Mouse (Mus musculus): Measurements from ENCODE around the gene Mfsd4a. TPM values are rescaled to one million over a fixed set of nuclear protein-coding genes. Genes with fewer than 3 reads are reported as not detected.

Gene Mfsd4a
- 99.6 TPM for polyA plus RNA-seq (2017; shearing (Covaris generic))

GRCm38 (mm10) chr1:132067261-132068255 lies at the start of gene Mfsd4a:
Mfsd4a (minus strand) TSS chr1:132068062.

DNA sequence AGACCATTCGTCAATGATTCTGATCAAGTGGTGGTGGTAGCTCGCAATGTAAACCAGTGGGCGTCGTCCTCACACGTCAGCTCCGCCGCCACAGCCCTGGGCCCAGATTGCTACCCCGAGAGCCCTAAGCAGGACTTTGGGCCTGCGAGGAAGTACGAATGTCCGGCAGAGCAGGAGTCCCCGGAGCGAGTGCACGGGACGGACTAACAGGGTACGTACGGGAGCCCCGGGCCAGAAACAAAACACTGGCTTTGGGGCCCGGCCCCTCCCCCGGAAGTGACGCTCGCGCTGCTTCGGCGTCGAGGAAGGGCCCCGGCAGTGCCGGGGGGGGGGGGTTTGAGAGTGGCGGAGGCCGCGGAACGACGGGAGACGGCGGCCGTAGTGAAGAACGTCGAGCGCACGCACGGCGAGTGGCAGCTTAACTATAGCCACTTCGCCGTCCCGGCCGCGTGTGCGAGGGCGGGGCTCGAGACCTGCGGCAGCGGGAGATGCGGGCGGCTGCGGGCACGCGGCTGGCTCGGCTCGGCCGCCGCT lies 60.5 kb downstream of the Mfsd4a start, which contains the start of gene Elk4:
Gene Elk4, plus strand, starts transcription at position 326 of the 534 bp plus-strand sequence.

Other genes with a start within 250 kb of the Mfsd4a start
- 55.0 TPM for gene Slc41a1, start 240.6 kb downstream of the Mfsd4a start, polyA plus RNA-seq (2017; shearing (Covaris generic))
- gene Rab29, start 200.8 kb downstream of the Mfsd4a start, polyA plus RNA-seq (2017; shearing (Covaris generic)): 49.4 TPM
- 31.9 TPM for gene Nucks1, start 157.5 kb downstream of the Mfsd4a start, polyA plus RNA-seq (2017; shearing (Covaris generic))
- 0.50 TPM for gene Slc45a3, start 105.1 kb downstream of the Mfsd4a start, polyA plus RNA-seq (2017; shearing (Covaris generic))
- gene Elk4, start 60.5 kb downstream of the Mfsd4a start, polyA plus RNA-seq (2017; shearing (Covaris generic)): 68.9 TPM
- gene Cdk18, start 71.6 kb upstream of the Mfsd4a start, polyA plus RNA-seq (2017; shearing (Covaris generic)): not detected
- not detected for gene Lemd1, start 123.4 kb upstream of the Mfsd4a start, polyA plus RNA-seq (2017; shearing (Covaris generic))
- not detected for gene AC124108.1, start 123.4 kb upstream of the Mfsd4a start, polyA plus RNA-seq (2017; shearing (Covaris generic))
- gene Gm10188, start 161.7 kb upstream of the Mfsd4a start, polyA plus RNA-seq (2017; shearing (Covaris generic)): not detected
- gene Klhdc8a, start 230.6 kb upstream of the Mfsd4a start, polyA plus RNA-seq (2017; shearing (Covaris generic)): not detected
- 3.3 TPM for gene Nuak2, start 248.1 kb upstream of the Mfsd4a start, polyA plus RNA-seq (2017; shearing (Covaris generic))